Mouse (Mus musculus) ES-Bruce4 (cell line): Measurements from ENCODE around the gene Ak8.

Source experiments
- CTCF ChIP-seq: IDR thresholded peaks from one replicate; pipeline ENCODE4 v1.8.1; 2011; ENCODE audit warnings: low read depth, low read length
- EP300 ChIP-seq: IDR thresholded peaks from 2 replicates; pipeline ENCODE4 v1.6.1; 2011; ENCODE audit warnings: low read depth, low read length; ENCODE audit not compliant: insufficient read depth
- POLR2A ChIP-seq: IDR thresholded peaks from one replicate; pipeline ENCODE4 v1.8.1; 2011; ENCODE audit warnings: low read length; ENCODE audit not compliant: insufficient read depth

DNA sequence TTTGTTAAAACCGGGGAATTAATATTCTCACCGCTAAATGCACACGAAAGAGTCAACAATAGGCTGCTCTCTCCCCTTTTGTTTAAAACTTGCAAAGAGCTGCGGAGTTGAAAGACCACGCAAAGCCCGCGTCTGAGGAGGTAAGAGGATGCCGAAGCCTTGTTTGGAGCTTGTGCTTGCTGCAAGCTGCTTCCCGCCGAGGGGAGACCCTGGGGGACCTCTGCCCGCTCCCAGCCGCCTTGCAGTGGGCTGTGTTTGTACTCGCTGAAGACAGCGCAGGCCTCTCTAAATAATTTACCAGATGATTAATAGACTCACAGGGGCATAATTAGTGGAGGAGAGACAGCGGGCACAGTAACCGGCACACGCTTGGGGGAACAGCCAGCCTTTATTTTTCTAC, 51.2 kb downstream of the Ak8 start:
- no peak for TF ChIP-seq POLR2A
- TF ChIP-seq CTCF: no peak
- TF ChIP-seq EP300: no peak
